Mouse (Mus musculus) heart, embryonic 10.5 days (tissue): ENCODE measurements around the gene Yju2. TPM values are rescaled to one million over a fixed set of nuclear protein-coding genes. Genes with fewer than 3 reads are reported as not detected.

Experiments
- DNase-seq: peaks from one replicate; pipeline ENCODE4 v3.0.0-alpha.2; 2017; ENCODE audit warnings: low spot score
- H3K27ac ChIP-seq: fragments of 300-500 bp; sonication (generic); 2 replicates; pipeline ENCODE4 v1.5.1; 2016; ENCODE audit warnings: mild to moderate bottlenecking
- H3K27me3 ChIP-seq: fragments of 300-500 bp; sonication (generic); 2 replicates; pipeline ENCODE4 v1.6.1; 2016; ENCODE audit warnings: mild to moderate bottlenecking; ENCODE audit not compliant: poor library complexity, insufficient read depth, severe bottlenecking
- H3K36me3 ChIP-seq: fragments of 300-500 bp; sonication (generic); 2 replicates; pipeline ENCODE4 v1.6.1; 2016; ENCODE audit warnings: mild to moderate bottlenecking, moderate library complexity
- H3K4me1 ChIP-seq: fragments of 300-500 bp; sonication (generic); 2 replicates; pipeline ENCODE4 v1.6.1; 2016; ENCODE audit warnings: mild to moderate bottlenecking
- H3K4me3 ChIP-seq: fragments of 300-500 bp; sonication (generic); 2 replicates; pipeline ENCODE4 v1.5.1; 2016; ENCODE audit warnings: mild to moderate bottlenecking, moderate library complexity
- H3K9me3 ChIP-seq: fragments of 300-500 bp; sonication (generic); 2 replicates; pipeline ENCODE4 v1.6.1; 2016; ENCODE audit warnings: mild to moderate bottlenecking, moderate library complexity
- WGBS: fragments of 180-500 bp; shearing (Covaris S2); methylation state at CpG from one replicate; pipeline ENCODE4 v1.1.7; 2016; 5-methylcytosine and 5-hydroxymethylcytosine counted together
- polyA plus RNA-seq: library from polyadenylated mRNA; unstranded; fragments of >200 nt; fragmentation: Nextera tagmentation; extraction: Ambion mirVana; gene quantifications from 2 replicates; pipeline ENCODE4 v1.2.1, GENCODE M21; 2016

Gene Yju2
- polyA plus RNA-seq, 1 experiment from 2014 or later, result 24.4 TPM

DNA sequence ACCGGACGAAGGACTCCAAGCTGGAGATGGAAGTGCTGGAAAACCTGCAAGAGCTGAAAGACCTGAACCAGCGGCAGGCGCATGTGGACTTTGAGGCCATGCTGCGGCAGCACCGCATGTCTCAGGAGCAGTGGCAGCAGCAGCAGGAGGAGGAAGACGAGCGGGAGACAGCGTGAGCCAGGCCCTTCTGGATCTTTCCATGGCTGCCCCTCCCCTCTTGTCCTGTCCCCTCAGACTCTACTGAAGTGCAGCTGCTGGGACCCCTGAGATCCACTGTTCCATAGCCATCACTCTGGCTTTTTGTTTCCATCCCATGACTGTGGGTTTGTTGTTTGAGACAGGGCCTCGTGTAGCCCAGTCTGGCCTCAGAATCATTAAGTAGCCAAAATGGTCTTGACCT, 5.6 kb downstream of the Yju2 start:
- WGBS, result 87% methylated on average over 10 of the region's 10 CpGs
- no peak for DNase-seq
- Histone ChIP-seq H3K9me3 (no peaks in the 10 kb centered on the region), H3K4me1 (peaks cover 30% of the 10 kb centered on the region), H3K27me3 (no peaks in the 10 kb centered on the region), H3K36me3 (peaks cover 66% of the 10 kb centered on the region), H3K4me3 (no peak overlapping the region), H3K27ac (no peak overlapping the region)

DNA sequence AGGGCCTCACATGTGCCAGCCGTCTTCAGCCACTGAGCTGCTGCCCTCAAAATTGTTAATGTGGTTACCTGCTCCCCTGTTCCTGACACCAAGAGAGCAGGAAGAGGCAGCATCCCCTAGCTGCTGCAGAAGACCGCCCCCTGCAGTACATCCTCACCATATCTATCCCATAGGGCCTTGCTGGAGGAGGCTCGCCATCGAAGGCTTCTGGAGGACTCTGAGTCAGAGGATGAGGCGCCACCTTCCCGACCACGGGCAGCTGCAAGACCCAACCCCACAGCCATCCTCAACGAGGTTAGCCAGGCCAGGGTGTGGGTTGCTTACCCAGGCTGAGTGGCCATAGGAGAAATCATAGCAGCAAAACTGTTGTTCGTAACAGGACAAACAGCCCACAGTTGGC, 6.1 kb downstream of the Yju2 start:
- H3K4me1 ChIP-seq, result peaks cover 30% of the 10 kb centered on the region
- DNase-seq, result no peak
- no peak overlapping the region for H3K4me3 ChIP-seq
- WGBS, result 82% methylated on average over 9 of the region's 9 CpGs
- H3K9me3 ChIP-seq, result no peaks in the 10 kb centered on the region
- peaks cover 66% of the 10 kb centered on the region for H3K36me3 ChIP-seq
- H3K27ac ChIP-seq, result no peak overlapping the region
- H3K27me3 ChIP-seq, result peaks cover 4% of the 10 kb centered on the region; the same call in 1 of the 2 replicates

DNA sequence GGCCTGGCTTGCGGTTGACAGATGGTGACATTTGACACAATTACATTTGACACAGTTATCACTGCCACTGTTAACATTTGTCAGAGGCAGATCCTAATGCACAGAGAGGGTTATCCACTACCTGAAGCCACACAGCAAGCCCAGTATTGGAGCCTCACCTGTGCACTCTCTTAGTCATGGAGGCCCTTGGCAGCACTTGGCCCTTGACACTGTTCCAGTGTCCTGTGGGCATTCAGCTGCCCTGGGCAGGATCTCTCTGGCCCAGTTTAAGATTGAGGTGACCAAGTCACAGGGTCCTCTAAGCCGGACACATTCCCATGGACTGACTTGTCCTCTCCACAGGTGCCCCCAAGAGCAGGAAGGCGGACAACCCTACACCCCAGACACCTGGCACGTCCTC, 8.3 kb downstream of the Yju2 start:
- Histone ChIP-seq H3K9me3 (no peaks in the 10 kb centered on the region), H3K27me3 (peaks cover 20% of the 10 kb centered on the region), H3K36me3 (peaks cover 51% of the 10 kb centered on the region), H3K4me3 (no peak overlapping the region), H3K27ac (no peak overlapping the region), H3K4me1 (peaks cover 47% of the 10 kb centered on the region)
- 96% methylated on average over 4 of the region's 4 CpGs for WGBS
- no peak for DNase-seq

DNA sequence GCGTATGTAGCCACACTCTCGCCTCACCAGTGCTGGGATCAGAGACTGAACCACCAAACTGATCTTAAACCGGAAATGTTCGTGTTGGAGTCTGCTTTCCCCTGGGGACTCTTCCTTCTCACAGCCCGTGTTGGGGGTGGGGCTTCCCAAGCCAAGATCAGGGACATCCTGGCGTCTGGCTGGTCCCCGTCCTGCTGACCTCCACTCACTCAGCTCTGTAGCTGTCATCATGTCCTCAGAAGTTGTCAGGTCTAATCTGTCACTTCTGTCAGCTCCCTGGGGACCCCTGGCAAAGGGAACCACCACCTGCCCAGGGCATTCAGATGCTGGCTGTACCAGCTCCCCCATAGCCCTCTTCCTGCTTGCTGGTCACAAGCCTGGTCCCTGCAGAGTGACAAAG, 9.3 kb downstream of the Yju2 start:
- Histone ChIP-seq H3K4me1 (peaks cover 47% of the 10 kb centered on the region), H3K36me3 (peaks cover 44% of the 10 kb centered on the region), H3K4me3 (no peak overlapping the region), H3K27me3 (peaks cover 29% of the 10 kb centered on the region), H3K9me3 (no peaks in the 10 kb centered on the region), H3K27ac (peak overlapping the region; percentile 42; the same call in 1 of the 2 replicates)
- WGBS, result 25% methylated on average over 7 of the region's 7 CpGs
- DNase-seq, result no peak

DNA sequence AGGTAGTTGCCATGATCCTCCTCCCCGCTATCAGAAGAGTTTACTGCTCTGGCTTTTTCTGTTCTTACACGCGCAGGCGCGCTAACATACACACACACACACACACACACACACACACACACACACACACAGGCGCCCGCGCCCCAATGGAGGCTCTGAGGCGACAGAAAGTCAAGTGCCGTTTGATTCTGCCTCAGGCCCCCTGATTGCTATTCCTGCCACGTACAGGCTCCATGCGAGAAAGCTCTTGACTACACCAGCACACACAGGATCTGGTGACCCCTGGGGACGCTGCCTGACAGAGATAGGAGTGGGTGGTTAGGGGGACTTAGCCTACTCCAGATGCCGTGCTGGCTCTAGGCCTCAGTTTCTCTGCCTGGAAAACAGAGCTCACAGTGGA, 10.7 kb downstream of the Yju2 start:
- DNase-seq, result no peak
- Histone ChIP-seq H3K27ac (0 out of 2 replicates have a peak overlapping the region, but pooled peaks have one; percentile 79), H3K27me3 (peaks cover 29% of the 10 kb centered on the region), H3K4me1 (peaks cover 47% of the 10 kb centered on the region), H3K9me3 (no peaks in the 10 kb centered on the region), H3K4me3 (peak overlapping the region; percentile 65), H3K36me3 (peaks cover 32% of the 10 kb centered on the region)
- 42% methylated on average over 14 of the region's 14 CpGs for WGBS

DNA sequence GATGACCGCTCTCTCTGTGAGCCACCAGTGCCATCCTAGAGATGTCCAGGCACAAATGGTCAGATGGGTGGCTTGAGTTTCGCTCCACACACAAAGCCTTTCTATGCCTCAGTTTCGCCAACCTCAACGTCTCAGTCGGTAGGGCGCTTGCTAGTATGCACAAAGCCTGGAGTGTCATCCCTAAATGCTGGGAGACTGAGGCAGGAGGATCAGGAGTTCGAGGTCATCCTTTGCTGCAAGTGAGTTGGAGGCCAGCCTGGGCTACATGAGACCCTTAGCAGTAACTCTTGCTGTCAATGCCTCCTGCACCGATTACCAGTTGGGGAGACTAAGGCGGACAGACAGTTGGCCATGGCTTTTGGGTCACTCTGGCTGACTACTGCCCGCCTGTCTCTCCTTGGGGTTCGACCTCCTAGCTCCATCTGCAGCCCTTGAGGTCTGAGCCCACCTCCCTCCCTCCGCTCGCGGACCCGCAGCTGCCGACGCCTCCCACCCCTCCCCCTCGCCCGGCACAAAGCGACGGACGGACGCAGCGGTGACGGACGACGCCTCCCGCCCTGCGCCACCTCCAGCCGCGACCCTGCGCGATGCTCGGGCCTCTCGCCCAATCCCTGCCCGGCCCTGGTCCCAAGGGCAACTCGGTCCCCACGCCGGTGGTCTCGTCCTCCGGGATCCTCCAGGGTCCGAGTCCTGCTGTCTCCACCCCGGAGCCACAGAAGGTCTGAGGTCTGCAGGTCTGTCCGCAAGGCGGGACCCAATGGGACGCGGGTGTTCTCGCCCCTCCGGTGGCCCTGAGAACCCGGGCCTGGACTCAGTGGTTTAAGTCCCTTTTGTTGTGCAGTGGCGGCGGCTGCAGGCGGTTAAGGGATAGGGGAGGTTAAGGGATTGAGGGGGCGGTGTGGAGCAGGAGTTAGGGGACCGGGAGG, 11.3 kb downstream of the Yju2 start, which contains the start of gene Shd:
TSS of gene Shd (plus strand) at position 502 of the 926 bp plus-strand sequence.
- H3K9me3 ChIP-seq, result no peaks in the 10 kb centered on the region
- H3K27ac ChIP-seq, result peak within 1 kb of the TSS; percentile 79
- peak within 1 kb of the TSS; percentile 65 for H3K4me3 ChIP-seq
- H3K27me3 ChIP-seq, result peaks cover 29% of the 10 kb centered on the region
- 8% methylated on average over 54 of the region's 55 CpGs for WGBS
- peaks cover 25% of the 10 kb centered on the region for H3K36me3 ChIP-seq
- H3K4me1 ChIP-seq, result peaks cover 47% of the 10 kb centered on the region
- DNase-seq, result peak; percentile 84

DNA sequence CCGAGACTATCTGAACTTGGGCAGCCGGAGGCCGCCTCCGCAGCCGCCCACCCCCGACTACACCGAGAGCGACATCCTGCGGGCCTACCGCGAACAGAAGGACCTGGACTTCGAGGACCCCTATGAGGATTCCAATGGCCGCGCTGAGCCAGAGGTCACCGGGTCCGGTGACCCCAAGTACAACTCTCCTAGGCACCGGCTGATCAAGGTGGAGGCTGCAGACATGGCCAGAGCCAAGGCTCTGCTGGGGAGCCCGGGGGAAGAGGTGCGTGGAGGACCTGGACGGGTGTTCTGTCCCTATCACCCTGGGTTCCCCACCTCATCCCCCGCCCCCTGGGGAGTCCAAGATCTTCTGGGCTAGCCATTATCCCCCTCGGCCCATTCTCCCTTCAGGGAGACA, 12.6 kb downstream of the Yju2 start:
- Histone ChIP-seq H3K27me3 (peaks cover 29% of the 10 kb centered on the region), H3K4me3 (peak overlapping the region; percentile 65), H3K27ac (peak overlapping the region; percentile 79; the same call in 1 of the 2 replicates), H3K4me1 (peaks cover 51% of the 10 kb centered on the region), H3K9me3 (no peaks in the 10 kb centered on the region), H3K36me3 (peaks cover 14% of the 10 kb centered on the region)
- DNase-seq, result no peak
- 32% methylated on average over 22 of the region's 22 CpGs for WGBS

DNA sequence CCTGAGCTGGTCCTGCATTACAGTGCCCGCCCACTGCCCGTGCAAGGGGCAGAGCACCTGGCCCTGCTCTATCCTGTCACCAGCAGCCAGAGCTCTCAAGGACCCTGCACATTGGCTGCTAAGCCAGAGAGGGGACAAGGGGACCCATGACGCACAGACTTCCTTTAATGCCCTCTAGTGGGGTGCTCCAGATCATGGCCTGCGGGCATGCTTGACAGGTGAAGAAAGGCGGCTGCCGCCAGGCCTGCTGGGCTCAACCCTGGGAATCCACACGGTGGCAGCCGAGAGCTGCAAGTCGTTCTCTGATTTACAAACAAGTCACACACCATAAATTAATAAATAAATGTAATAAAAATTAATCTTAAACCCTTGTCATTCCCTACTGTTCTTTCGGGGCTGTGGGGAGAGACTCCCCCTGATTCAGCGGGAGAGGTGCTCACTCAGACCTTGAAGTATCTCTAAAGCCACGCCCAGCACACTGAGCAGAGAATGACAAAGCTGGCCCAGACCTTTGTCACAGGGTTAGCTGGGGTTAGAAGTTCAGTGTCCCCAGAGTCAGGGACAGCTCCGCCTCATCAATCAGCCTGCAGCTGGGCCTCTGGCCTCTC, 17.5 kb downstream of the Yju2 start:
- Histone ChIP-seq H3K27ac (no peak overlapping the region), H3K4me1 (peaks cover 18% of the 10 kb centered on the region), H3K27me3 (peaks cover 21% of the 10 kb centered on the region), H3K4me3 (no peak overlapping the region), H3K9me3 (no peaks in the 10 kb centered on the region), H3K36me3 (no peaks in the 10 kb centered on the region)
- DNase-seq, result peak; percentile 90
- WGBS, result 17% methylated on average over 13 of the region's 13 CpGs

DNA sequence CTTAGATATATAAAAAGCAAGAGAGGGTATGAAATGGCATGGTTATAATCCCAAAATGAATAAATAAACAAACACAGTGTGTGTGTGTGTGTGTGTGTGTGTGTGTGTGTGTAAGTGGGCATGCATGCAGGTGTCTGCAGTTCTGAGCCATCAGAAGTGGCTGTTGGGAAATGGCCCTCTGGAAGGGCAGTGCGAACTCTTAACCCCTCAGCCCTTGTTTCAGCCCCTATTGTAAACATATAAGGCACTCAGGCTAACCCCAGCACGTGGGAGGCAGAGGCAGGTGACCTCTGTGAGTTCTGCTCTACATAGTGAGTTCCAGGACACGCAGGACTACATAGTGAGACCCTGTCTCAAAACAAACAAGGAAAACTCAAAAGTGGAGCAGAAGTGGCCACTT, 18.4 kb downstream of the Yju2 start:
- no peak for DNase-seq
- Histone ChIP-seq H3K4me1 (peaks cover 13% of the 10 kb centered on the region), H3K36me3 (no peaks in the 10 kb centered on the region), H3K9me3 (no peaks in the 10 kb centered on the region), H3K27ac (no peak overlapping the region), H3K4me3 (no peak overlapping the region), H3K27me3 (peaks cover 12% of the 10 kb centered on the region; the same call in 1 of the 2 replicates)
- 51% methylated on average over 3 of the region's 3 CpGs for WGBS

DNA sequence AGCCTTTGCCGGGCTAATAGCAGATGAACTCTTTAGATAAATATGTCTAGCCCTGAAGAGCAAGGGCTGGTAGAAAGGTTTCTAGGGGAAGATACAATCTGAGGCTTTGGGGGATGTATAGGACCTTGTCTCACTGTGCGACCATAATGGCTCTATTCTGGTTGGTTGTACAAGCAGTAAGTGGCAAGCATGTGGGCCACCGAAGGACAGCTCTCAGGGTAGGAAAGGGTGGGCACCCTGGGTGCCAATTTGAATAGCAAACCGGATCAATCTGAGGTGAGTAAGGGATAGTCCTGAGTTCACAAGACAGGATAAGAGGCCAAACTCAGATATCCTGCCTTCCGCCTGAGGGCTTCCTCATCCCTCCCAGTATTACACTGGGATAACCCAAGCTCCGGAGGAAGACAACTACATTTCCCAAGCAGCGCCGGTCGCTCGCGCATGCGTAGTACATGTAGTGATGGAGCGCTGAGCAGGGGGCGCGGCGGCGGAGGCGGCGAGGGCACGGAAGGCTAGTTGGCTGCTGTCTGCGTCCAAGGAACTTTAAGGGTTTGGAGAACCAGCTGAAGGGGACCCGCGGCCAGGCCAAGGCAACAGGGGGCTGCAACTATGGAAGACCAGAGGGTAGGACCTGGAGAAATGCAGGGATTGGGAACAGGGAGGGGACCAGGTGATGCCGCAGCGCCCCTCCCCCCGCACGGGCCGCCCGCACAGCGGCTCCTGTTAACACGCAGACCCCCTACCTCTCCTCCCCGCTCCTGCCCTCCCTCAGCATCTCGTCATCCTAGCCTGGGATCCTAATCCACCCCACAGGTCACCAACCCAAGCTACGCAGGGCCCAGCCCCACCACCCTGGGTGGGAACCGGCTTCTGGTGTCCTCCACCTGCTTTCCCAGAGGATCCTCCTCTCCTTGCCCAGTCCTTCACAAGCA, 27.4 kb downstream of the Yju2 start, which contains the start of gene Fsd1:
TSS of gene Fsd1 (plus strand) at position 480 of the 932 bp plus-strand sequence.
- 9% methylated on average over 35 of the region's 35 CpGs for WGBS

DNA sequence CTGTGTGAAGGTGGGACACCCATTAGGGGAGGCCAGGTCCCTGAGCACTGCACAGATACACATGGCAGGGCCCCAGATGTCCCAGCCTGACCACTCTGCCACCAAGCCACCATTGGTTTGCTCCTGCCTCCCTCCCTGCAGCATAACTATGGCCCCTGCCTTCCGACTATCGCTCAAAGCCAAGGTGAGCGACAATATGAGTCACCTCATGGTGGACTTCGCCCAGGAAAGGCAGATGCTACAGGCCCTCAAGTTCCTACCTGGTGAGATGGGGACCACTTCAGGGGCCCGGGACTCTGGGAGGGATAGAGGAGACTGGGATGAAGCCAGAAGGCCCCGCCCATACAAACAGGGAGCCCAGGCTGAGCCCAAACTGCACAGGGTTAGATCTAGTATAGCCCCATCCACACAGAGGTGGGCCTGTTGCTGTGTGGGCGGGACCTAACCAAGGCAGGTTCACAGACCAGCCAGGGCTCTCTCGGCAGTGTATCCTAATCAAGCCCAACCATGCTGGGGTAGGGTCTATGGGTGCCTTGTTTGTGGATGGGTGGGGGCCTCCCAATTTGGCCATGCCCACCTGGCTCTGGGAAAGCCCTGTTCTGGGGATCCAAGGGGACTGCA, 31.5 kb downstream of the Yju2 start:
- Histone ChIP-seq H3K27me3 (peaks cover 30% of the 10 kb centered on the region; the same call in 1 of the 2 replicates), H3K4me1 (peaks cover 9% of the 10 kb centered on the region), H3K4me3 (no peak overlapping the region), H3K27ac (no peak overlapping the region), H3K36me3 (no peaks in the 10 kb centered on the region), H3K9me3 (no peaks in the 10 kb centered on the region)
- no peak for DNase-seq
- 70% methylated on average over 8 of the region's 8 CpGs for WGBS

More for the DNA sequence above, 27.4 kb downstream of the Yju2 start, which contains the start of gene Fsd1:
- peak within 1 kb of the TSS; percentile 47; the same call in 1 of the 2 replicates for H3K27ac ChIP-seq
- H3K27me3 ChIP-seq, result peaks cover 34% of the 10 kb centered on the region; the same call in 1 of the 2 replicates
- H3K9me3 ChIP-seq, result no peaks in the 10 kb centered on the region; the same call in 1 of the 2 replicates
- peak within 1 kb of the TSS; percentile 60 for H3K4me3 ChIP-seq
- H3K36me3 ChIP-seq, result no peaks in the 10 kb centered on the region
- DNase-seq, result no peak
- H3K4me1 ChIP-seq, result peaks cover 9% of the 10 kb centered on the region

DNA sequence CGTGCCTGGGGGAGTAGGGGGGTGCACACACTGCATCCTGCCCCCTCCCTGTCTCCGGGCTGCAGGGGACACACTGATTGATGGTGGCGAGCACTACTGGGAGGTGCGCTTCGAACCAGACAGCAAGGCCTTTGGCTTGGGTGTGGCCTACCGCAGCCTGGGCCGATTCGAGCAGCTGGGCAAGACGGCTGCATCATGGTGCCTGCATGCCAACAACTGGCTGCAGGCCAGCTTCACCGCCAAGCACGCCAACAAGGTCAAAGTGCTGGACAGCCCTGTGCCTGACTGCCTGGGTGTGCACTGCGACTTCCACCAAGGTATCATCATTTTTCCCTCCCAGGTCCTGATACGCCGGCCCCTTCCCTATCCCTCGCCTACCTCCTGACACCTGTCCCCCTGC, 37.1 kb downstream of the Yju2 start:
- H3K36me3 ChIP-seq, result peaks cover 2% of the 10 kb centered on the region; the same call in 1 of the 2 replicates
- no peaks in the 10 kb centered on the region for H3K9me3 ChIP-seq
- no peak for DNase-seq
- H3K27ac ChIP-seq, result no peak overlapping the region
- WGBS, result 80% methylated on average over 15 of the region's 15 CpGs
- no peak overlapping the region for H3K4me3 ChIP-seq
- H3K27me3 ChIP-seq, result peaks cover 22% of the 10 kb centered on the region
- H3K4me1 ChIP-seq, result peaks cover 10% of the 10 kb centered on the region
